In the genomic region with DNA sequence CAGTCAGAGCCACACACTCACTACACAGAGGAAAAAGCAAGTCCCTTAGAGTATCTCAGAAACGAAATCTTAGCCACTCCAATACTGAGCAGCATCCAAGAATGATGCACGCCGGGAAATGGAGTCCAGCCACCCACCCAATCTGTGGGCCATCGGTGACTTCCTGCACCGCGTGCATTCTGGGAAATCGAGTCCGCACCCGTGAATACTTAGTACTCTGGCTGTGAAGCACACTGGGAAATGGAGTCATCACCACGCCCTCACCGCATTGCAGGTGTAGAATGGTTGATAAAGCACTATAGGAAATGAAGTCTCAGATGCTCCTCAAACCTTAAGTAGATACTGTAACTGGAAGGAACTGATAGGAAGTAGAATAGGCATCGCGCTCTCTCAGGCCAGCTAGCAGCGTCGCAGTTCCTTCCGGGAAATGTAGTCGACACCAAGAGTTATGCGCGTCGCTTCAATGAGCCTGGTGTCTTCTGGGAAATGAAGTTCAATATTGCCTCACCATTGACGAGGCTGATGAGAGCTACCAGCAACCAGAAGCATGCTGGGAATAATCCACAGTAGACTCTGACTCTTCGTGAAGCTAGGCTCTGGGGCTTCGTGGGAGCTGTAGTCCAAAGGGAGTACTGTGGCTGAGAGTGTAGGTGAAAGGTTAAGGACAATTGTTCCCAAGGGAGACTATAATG, we compare ENCODE assay signal across 7 mouse cellular contexts. TPM values are rescaled to one million over a fixed set of nuclear protein-coding genes. Genes with fewer than 3 reads are reported as not detected.
DNase-seq lines count a peak whose midpoint lies in the region; ATAC-seq lines count a peak whose summit lies in the region.

No protein-coding gene starts in this region.

- peaks cover 21% of the 10 kb centered on the region for H3K4me1 ChIP-seq in embryonic facial prominence, embryonic 12.5 days
- H3K4me1 ChIP-seq in limb, embryonic 11.5 days (ENCODE audit: control insufficient read depth, insufficient read depth, low read length), result peaks cover 7% of the 10 kb centered on the region; the same call in 1 of the 2 replicates
- peaks cover 24% of the 10 kb centered on the region for H3K4me1 ChIP-seq in midbrain, embryonic 14.5 days (ENCODE audit: control insufficient read depth, insufficient read depth, low read length)

- H3K4me3 ChIP-seq in embryonic facial prominence, embryonic 12.5 days, result peak overlapping the region; percentile 97
- H3K4me3 ChIP-seq in limb, embryonic 11.5 days (ENCODE audit: low read depth, low read length), result peak overlapping the region; percentile 84
- peak overlapping the region; percentile 90 for H3K4me3 ChIP-seq in midbrain, embryonic 14.5 days (replicated peaks; ENCODE audit: low read depth, low read length)

- H3K27me3 ChIP-seq in embryonic facial prominence, embryonic 12.5 days, result no peaks in the 10 kb centered on the region
- no peaks in the 10 kb centered on the region for H3K27me3 ChIP-seq in limb, embryonic 11.5 days (ENCODE audit: control insufficient read depth, insufficient read depth, low read length)
- H3K27me3 ChIP-seq in midbrain, embryonic 14.5 days (ENCODE audit: control insufficient read depth, insufficient read depth, low read length), result no peaks in the 10 kb centered on the region

- peak overlapping the region; percentile 80 for H3K27ac ChIP-seq in embryonic facial prominence, embryonic 12.5 days
- H3K27ac ChIP-seq in limb, embryonic 11.5 days (replicated peaks; ENCODE audit: low read depth, low read length), result no peak overlapping the region
- H3K27ac ChIP-seq in midbrain, embryonic 14.5 days (replicated peaks; ENCODE audit: low read depth, low read length), result peak overlapping the region; percentile 81

- no peaks in the 10 kb centered on the region for H3K9me3 ChIP-seq in embryonic facial prominence, embryonic 12.5 days
- no peaks in the 10 kb centered on the region for H3K9me3 ChIP-seq in limb, embryonic 11.5 days (ENCODE audit: control insufficient read depth, low read length)
- no peaks in the 10 kb centered on the region for H3K9me3 ChIP-seq in midbrain, embryonic 14.5 days (ENCODE audit: control insufficient read depth, low read length)

- peak; percentile 83 for DNase-seq in adrenal gland, postnatal 25 days
- DNase-seq in heart, adult 11 months, result peak; percentile 99
- DNase-seq in kidney, adult 18-20 months, result peak; percentile 96
- DNase-seq in limb, embryonic 11.5 days (ENCODE audit: low spot score), result peak; percentile 93
- peak; percentile 97 for DNase-seq in midbrain, embryonic 14.5 days
- DNase-seq in spleen, adult 18-20 months, result peak; percentile 85

- H3K9ac ChIP-seq in embryonic facial prominence, embryonic 12.5 days, result peak overlapping the region; percentile 99; the same call in 1 of the 2 replicates
- H3K9ac ChIP-seq in limb, embryonic 11.5 days (ENCODE audit: low read length), result 0 out of 2 replicates have a peak overlapping the region, but pooled peaks have one; percentile 96
- peak overlapping the region; percentile 95; the same call in 1 of the 2 replicates for H3K9ac ChIP-seq in midbrain, embryonic 14.5 days (replicated peaks; ENCODE audit: low read length)

- under 1% methylated on average over 23 of the region's 23 CpGs for WGBS in embryonic facial prominence, embryonic 12.5 days
- WGBS in limb, embryonic 11.5 days, result 0% methylated on average over 23 of the region's 23 CpGs
- under 1% methylated on average over 23 of the region's 23 CpGs for WGBS in midbrain, embryonic 14.5 days

- peaks cover 34% of the 10 kb centered on the region for H3K36me3 ChIP-seq in embryonic facial prominence, embryonic 12.5 days
- H3K36me3 ChIP-seq in limb, embryonic 11.5 days (ENCODE audit: control insufficient read depth, insufficient read depth, low read length), result peaks cover 13% of the 10 kb centered on the region; the same call in 1 of the 2 replicates
- H3K36me3 ChIP-seq in midbrain, embryonic 14.5 days (ENCODE audit: control insufficient read depth, insufficient read depth, low read length), result peaks cover 12% of the 10 kb centered on the region

- ATAC-seq in embryonic facial prominence, embryonic 12.5 days (ENCODE audit: insufficient number of reproducible peaks, insufficient read depth, low FRiP score, low TSS enrichment), result peak; percentile 91
- ATAC-seq in limb, embryonic 11.5 days (ENCODE audit: insufficient number of reproducible peaks, low FRiP score, low TSS enrichment, low read depth), result peak; percentile 92
- peak; percentile 92 for ATAC-seq in midbrain, embryonic 14.5 days (ENCODE audit: low FRiP score, low TSS enrichment)

- H3K4me2 ChIP-seq in embryonic facial prominence, embryonic 12.5 days (replicated peaks), result peak overlapping the region; percentile 74
- H3K4me2 ChIP-seq in limb, embryonic 11.5 days (ENCODE audit: low read depth, severe bottlenecking), result peak overlapping the region; percentile 80
- H3K4me2 ChIP-seq in midbrain, embryonic 14.5 days (ENCODE audit: low read length), result peak overlapping the region; percentile 80

RNA-seq across cellular contexts. Expression of gene Gsk3a, which starts 0.5 kb away (rescaled TPM):
- 97.4 and 108 TPM in 2 replicates for total RNA-seq in adrenal gland, postnatal 25 days (2021)
- polyA plus RNA-seq in embryonic facial prominence, embryonic 12.5 days (2016; fragmentation: Nextera tagmentation; extraction: Ambion mirVana), result 15.9 and 17.4 TPM in 2 replicates
- 15.8 and 17.3 TPM in 2 replicates for polyA plus RNA-seq in limb, embryonic 11.5 days (2014; fragmentation: Nextera tagmentation; extraction: Ambion mirVana)
- 20.7 and 26.0 TPM in 2 replicates for polyA plus RNA-seq in midbrain, embryonic 14.5 days (2014; fragmentation: Nextera tagmentation; extraction: Ambion mirVana)

RNA-seq across cellular contexts. Expression of gene Erf, which starts 12.4 kb away (rescaled TPM):
- total RNA-seq in adrenal gland, postnatal 25 days (2021), result 19.4 and 33.2 TPM in 2 replicates
- 20.0 and 20.8 TPM in 2 replicates for polyA plus RNA-seq in embryonic facial prominence, embryonic 12.5 days (2016; fragmentation: Nextera tagmentation; extraction: Ambion mirVana)
- 25.6 and 28.6 TPM in 2 replicates for polyA plus RNA-seq in limb, embryonic 11.5 days (2014; fragmentation: Nextera tagmentation; extraction: Ambion mirVana)
- polyA plus RNA-seq in midbrain, embryonic 14.5 days (2014; fragmentation: Nextera tagmentation; extraction: Ambion mirVana), result 2.2 and 4.8 TPM in 2 replicates

RNA-seq across cellular contexts. Expression of gene Zfp526, which starts 16.9 kb away (rescaled TPM):
- 14.6 and 16.0 TPM in 2 replicates for total RNA-seq in adrenal gland, postnatal 25 days (2021)
- polyA plus RNA-seq in embryonic facial prominence, embryonic 12.5 days (2016; fragmentation: Nextera tagmentation; extraction: Ambion mirVana), result 2.9 and 3.0 TPM in 2 replicates
- polyA plus RNA-seq in limb, embryonic 11.5 days (2014; fragmentation: Nextera tagmentation; extraction: Ambion mirVana), result 3.2 and 3.4 TPM in 2 replicates
- 2.5 TPM in 2 replicates for polyA plus RNA-seq in midbrain, embryonic 14.5 days (2014; fragmentation: Nextera tagmentation; extraction: Ambion mirVana)

RNA-seq across cellular contexts. Expression of gene Dedd2, which starts 17.7 kb away (rescaled TPM):
- 17.5 and 18.0 TPM in 2 replicates for total RNA-seq in adrenal gland, postnatal 25 days (2021)
- 13.7 and 14.9 TPM in 2 replicates for polyA plus RNA-seq in embryonic facial prominence, embryonic 12.5 days (2016; fragmentation: Nextera tagmentation; extraction: Ambion mirVana)
- 9.9 and 11.0 TPM in 2 replicates for polyA plus RNA-seq in limb, embryonic 11.5 days (2014; fragmentation: Nextera tagmentation; extraction: Ambion mirVana)
- 15.7 and 15.9 TPM in 2 replicates for polyA plus RNA-seq in midbrain, embryonic 14.5 days (2014; fragmentation: Nextera tagmentation; extraction: Ambion mirVana)

RNA-seq across cellular contexts. Expression of gene Cic, which starts 29.3 kb away (rescaled TPM):
- total RNA-seq in adrenal gland, postnatal 25 days (2021), result 134 and 146 TPM in 2 replicates
- polyA plus RNA-seq in embryonic facial prominence, embryonic 12.5 days (2016; fragmentation: Nextera tagmentation; extraction: Ambion mirVana), result 45.7 and 47.0 TPM in 2 replicates
- 32.5 and 34.2 TPM in 2 replicates for polyA plus RNA-seq in limb, embryonic 11.5 days (2014; fragmentation: Nextera tagmentation; extraction: Ambion mirVana)
- polyA plus RNA-seq in midbrain, embryonic 14.5 days (2014; fragmentation: Nextera tagmentation; extraction: Ambion mirVana), result 47.3 and 52.0 TPM in 2 replicates
